Mouse (Mus musculus) cerebellum, adult 9-11 months (tissue): Measurements from ENCODE around the gene Cpox.

Source experiments
- DNase-seq: peaks from one replicate; pipeline ENCODE4 v3.0.0; 2022

Gene Cpox

DNA sequence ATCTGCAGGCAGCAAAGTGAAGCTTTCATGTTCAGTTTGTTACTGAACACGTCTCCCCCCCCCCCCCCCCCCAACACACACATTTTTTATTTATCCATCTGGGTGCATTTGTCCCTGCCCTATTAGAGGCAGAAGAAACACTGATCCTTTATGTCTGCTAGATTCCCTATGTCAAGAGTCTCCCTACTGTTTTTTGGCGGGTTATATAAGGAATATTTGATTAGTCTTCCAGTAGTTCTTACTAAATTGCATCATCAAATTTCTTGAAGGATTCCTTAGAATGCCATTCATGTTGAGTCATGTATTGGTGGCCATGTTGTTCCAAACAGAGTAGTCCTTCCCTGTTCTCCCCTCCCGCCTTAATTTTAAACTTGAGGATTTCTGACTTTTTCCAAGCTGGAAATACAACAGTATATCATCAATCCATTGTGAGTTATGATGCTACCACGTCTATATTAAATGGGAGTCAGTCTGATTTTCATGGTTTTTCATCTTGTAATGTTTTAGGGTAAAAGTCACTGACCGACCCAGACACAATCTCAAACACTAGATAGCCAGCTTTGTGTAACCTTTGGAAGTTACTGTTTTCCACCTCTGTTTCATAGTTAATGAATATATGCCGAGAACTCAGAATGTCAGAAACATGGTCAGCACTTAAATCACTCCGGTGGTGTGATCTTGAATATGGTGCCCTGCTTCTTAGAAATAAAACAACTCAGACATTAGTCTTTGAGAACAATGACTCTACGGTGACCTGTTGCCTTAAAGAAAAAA is 1.3 kb downstream of the Cpox start:
- DNase-seq = no peak

DNA sequence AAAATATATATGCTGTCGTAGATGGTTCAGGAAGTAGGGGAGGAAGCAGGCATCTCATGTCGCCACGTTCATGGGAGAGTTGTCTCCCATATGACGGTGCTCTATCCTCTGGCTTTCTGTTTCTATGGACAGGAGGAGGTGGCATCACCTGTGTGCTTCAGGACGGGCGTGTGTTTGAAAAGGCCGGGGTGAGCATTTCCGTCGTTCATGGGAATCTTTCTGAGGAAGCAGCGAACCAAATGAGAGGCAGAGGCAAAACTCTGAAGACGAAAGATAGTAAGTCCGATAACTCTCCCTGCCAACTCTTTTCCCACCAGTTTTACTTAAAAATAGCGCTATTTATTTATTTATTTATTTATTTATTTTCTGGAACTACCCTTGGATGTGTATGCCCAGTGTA is 2.3 kb downstream of the Cpox start:
- DNase-seq = no peak

DNA sequence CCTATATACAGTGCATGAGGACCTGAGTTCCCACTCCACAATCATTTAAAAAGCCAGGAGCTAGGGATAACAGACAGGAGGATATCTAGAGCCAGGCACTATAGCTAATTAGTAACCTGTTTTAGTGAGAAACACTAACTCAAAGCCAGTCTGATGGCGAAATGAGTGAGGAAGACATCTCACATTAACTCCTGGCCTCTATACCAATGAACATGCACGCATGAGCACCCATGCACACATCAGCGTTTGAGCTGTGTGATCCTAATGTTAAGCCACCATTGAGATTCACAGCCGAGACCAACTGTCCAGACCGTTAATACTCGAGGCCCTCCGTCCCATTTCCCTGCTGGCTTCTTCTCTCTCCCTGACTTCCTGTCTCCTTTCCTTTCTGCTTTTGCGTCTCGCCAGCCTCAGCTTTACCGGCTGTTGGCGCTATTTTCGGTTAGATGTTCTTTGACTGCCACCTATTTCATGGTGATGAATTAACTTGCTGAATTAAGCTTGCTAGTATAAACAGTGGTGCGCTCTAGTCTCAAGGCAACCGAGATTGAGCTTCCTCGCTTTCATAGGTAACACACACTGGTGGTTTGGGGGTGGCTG is 3.8 kb downstream of the Cpox start:
- DNase-seq = no peak

- no peak for DNase-seq
Observed at GRCm38 (mm10) chr16:58675256-58675655, 5.2 kb downstream of the Cpox start.

GRCm38 (mm10) chr16:58676156-58676555 is 6.1 kb downstream of the Cpox start:
- DNase-seq = no peak

- DNase-seq = no peak
Observed at GRCm38 (mm10) chr16:58676633-58677032, 6.5 kb downstream of the Cpox start.

- DNase-seq = no peak
Observed at GRCm38 (mm10) chr16:58677491-58677890, 7.4 kb downstream of the Cpox start.

GRCm38 (mm10) chr16:58678660-58679059 is 8.6 kb downstream of the Cpox start:
- DNase-seq = no peak

- DNase-seq = no peak
Observed at GRCm38 (mm10) chr16:58682046-58682445, 12.0 kb downstream of the Cpox start.

DNA sequence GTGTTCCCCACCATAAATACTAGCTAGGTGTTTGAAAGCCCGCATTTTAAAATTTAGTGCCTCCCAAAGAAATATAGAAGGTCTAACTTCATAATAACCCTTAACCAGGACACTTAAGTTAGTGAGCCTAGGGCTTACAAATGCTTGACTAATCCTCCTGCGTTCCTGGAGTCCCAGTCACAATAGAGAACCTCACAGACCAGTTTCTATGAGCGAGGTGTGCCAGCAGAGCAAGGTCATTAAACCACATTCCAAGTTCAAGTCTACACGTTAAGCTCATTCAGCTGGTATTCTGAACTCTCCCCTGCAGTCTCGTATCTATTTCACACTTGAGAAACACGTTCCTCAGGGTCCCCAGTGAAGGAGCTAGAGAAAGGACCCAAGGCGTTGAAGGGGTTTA is 12.8 kb downstream of the Cpox start:
- no peak for DNase-seq

- no peak for DNase-seq
Observed at GRCm38 (mm10) chr16:58683911-58684310, 13.8 kb downstream of the Cpox start.

DNA sequence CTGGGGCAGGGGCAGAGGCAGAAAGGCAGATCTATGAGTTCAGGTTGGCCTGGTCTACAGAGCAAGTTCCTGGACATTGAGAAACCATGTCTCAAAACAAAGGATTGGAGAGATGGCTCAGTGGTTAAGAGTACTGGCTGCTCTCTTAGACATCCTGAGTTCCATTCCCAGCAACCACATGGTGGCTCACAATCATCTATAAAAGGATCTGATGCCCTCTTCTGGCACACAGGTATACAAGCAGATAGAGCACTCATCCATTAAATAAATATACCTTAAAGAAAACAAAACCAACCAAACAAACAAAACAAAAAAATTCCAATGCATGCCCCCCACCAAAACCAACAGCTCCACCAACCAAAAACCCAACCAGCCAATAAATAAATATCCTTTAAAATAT is 14.4 kb downstream of the Cpox start:
- DNase-seq = no peak

- DNase-seq = no peak
Observed at GRCm38 (mm10) chr16:58685548-58686537, 15.8 kb downstream of the Cpox start.

- DNase-seq = no peak
Observed at GRCm38 (mm10) chr16:58688534-58688933, 18.4 kb downstream of the Cpox start.

- no peak for DNase-seq
Observed at GRCm38 (mm10) chr16:58689555-58690169, 19.6 kb downstream of the Cpox start.

DNA sequence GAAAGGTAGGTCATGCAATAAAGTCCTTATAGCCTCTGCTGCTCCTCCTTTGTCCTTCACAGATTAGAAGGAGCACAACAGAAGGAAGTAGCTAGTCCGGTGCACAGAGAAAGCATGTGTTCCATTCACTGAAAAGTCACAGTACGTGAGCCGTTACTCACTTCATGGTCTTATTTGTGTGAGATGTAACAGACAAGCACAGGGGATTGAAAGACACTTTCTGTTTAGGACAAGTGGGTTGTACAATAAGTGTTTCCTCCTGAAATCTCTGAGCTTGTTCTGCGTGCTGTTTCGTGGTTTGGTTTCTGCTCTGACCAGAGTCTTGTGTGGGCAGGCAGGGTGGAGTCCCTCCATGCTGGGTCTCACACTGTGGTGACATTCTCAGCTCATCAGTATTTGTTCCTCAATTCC is 20.2 kb downstream of the Cpox start:
- DNase-seq = no peak

DNA sequence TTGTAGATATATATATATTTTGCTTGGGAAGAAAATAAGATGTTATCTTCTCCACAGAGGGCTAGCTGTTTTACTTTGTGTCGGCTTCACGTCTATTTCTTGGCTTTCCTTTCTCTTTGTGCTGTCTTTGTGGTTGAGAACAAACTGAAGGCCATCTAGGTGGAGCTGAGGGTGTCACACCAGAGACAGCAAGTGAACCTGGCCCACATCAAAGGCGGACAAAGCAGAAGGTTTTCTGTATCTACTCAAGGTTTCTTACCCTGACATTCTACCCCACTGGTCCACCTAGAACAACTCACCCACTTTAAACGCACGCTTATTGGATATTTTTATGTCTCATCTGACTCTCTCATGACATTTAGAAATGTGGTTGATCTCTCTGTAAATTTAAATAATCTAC is 24.0 kb downstream of the Cpox start:
- no peak for DNase-seq

DNA sequence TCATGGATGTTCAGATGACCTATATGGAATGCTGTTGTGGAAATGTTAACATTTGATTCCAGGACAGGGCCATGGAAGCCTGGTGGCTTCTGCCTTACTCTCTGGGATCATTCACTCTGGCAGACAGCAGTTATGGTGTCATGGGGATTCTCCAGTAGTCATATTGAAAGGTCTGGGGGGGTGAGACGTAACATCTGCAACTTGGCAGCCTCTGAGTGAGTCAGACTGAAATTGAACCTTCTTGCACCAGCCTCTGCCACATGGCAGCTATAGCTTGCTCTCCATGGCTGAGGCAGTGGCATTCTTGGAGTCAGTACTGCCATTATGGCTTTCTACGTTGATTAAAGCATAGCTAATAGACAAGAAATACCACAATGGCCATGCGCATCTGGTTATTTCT is 26.7 kb downstream of the Cpox start:
- DNase-seq = no peak

- no peak for DNase-seq
Observed at GRCm38 (mm10) chr16:58697261-58697660, 27.2 kb downstream of the Cpox start.

DNA sequence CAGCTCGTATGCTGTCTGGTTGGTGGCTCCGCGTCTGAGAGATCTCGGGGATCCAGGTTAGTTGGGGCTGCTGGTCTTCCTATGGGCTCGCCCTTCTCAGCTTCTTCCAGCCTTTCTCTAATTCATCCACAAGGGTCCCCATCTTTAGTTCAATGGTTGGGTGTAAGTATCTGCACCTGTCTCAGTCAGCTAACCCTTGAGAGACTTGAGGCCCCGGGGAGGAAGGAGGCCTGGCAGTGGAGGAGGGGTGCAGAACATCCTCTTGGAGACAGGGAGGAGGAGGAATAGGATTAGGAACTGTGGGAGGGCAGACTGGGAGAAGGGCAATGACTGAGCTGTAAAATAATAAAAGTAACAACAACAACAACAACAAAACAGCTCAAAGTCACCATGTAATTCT is 30.1 kb downstream of the Cpox start:
- no peak for DNase-seq

DNA sequence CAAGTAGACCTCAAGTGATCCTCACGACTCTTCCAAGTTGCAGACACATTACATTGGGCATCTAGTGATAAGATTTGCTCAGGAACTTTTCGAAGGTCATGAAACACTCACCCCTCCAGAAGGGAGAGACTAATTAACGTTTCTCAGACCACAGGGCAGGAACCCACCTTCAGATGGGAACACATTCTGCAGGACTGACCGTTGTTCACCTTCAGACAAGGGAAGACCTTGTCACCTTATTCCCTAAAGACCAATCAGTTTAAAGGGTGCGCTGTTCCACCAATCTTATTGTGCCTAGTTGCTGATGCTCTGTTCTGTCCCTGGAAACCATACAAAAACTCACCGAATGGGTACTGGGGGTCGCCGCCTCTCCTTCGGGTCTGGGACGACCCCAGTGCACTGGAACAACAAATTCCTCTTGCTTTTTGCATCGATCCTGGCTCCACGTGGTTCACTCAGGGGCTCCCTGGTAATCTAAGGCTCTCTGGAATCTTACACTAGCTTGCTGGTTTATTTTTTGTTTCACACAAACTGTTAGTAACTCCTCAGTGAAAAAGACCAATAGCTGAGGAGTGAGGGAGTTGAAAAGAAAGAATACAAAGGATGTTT is 30.8 kb downstream of the Cpox start:
- DNase-seq = no peak

DNA sequence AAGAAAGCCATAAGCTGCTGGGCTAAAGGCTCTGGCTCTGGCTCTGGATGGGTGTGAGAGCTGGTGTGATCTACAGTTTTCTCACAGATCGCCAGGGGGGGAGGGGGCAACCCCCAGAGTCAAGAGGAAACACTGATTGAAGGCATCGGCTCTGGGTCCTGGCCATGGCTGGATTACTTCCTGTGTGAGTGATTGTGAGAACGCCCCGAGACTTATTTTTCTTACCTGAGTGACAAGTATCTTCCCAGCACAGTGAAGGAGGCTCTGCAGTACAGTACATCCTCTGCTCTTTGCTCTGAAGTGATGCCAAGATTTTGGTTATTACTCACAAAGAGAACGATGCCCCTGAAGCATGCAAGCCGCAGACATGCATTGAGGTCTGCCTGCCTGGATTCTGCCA is 31.7 kb downstream of the Cpox start:
- no peak for DNase-seq
